Mouse (Mus musculus): ENCODE measurements around the gene Bicral.

DNA sequence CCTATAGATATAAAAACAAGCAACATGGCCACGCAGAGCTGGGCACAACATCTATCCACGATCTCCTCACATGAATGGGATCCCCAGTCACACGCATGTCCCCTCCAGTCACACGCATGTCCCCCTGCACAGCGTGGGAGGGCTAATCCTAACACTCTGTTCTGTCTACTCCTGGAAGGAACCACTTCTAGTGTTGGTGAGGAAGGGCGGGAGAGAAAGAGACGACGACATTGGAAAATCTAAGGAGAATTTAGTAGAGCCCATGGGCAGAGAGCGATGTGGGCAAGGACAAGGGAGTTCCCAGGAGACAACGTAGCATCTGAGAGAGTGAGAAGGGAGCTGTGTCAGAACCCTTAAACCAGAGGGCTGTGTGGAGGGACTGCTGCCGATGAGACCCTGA, 87.7 kb downstream of the Bicral start:
- TF ChIP-seq POLR2A (IDR thresholded peaks at IDR 0.05; ENCODE audit: insufficient read depth, low read depth, low read length) (no peak), CTCF (IDR thresholded peaks at IDR 0.05; ENCODE audit: insufficient read depth, low read depth, low read length) (no peak)
